ENCODE assay signal across 11 mouse cellular contexts in the genomic region with DNA sequence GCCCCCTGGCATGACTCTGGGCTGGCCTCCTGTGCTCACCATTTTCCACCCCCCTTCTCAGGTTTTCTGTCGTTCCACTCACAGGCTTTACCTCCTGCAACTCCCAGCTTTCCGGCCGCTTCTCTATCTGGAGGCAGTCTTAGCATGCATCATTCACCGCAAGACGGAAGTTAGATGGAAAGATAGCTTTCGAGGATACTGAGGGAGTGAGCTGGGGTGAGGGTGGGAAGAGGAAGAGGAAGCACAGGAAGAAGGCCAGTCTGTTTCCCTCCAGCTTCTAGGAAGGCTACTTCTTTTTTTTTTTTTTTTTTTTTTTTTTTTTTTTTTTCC. TPM values are rescaled to one million over a fixed set of nuclear protein-coding genes. Genes with fewer than 3 reads are reported as not detected.
DNase-seq lines count a peak whose midpoint lies in the region; ATAC-seq and TF ChIP-seq lines count a peak whose summit lies in the region.
"Had no signal": no experiment of that assay in that cellular context is flagged by ENCODE, and none has a peak within 500 bp of the region (broad histone marks: within the 10 kb centered on the region; RNA-seq: fewer than 3 reads in every experiment).

No protein-coding gene starts in this region.

- peak overlapping the region; percentile 73 for H3K27ac ChIP-seq in hindbrain, embryonic 10.5 days
- no peak overlapping the region for H3K27ac ChIP-seq in hindbrain, embryonic 11.5 days (ENCODE audit: low read depth, low read length)
- peak overlapping the region; percentile 78 for H3K27ac ChIP-seq in embryonic facial prominence, embryonic 12.5 days
- H3K27ac ChIP-seq in hindbrain, embryonic 16.5 days (ENCODE audit: low read depth, low read length), result peak overlapping the region; percentile 63; the same call in 1 of the 2 replicates
- H3K27ac ChIP-seq in neural tube, embryonic 12.5 days, result no peak overlapping the region
- H3K27ac ChIP-seq in liver, postnatal 0 days (ENCODE audit: low read depth), result no peak overlapping the region

- no peak overlapping the region for H3K9ac ChIP-seq in hindbrain, embryonic 11.5 days (ENCODE audit: low read depth, low read length)
- H3K9ac ChIP-seq in embryonic facial prominence, embryonic 12.5 days, result peak overlapping the region; percentile 42; the same call in 1 of the 2 replicates
- H3K9ac ChIP-seq in hindbrain, embryonic 16.5 days (ENCODE audit: low read depth, low read length), result 0 out of 2 replicates have a peak overlapping the region, but pooled peaks have one; percentile 8
- peak overlapping the region; percentile 42; the same call in 1 of the 2 replicates for H3K9ac ChIP-seq in neural tube, embryonic 12.5 days
- no peak overlapping the region for H3K9ac ChIP-seq in liver, postnatal 0 days (replicated peaks)

- H3K4me1 ChIP-seq in hindbrain, embryonic 10.5 days (replicated peaks), result peaks cover 31% of the 10 kb centered on the region
- peaks cover 5% of the 10 kb centered on the region; the same call in 1 of the 2 replicates for H3K4me1 ChIP-seq in hindbrain, embryonic 11.5 days (replicated peaks; ENCODE audit: control insufficient read depth, insufficient read depth, low read length)
- H3K4me1 ChIP-seq in embryonic facial prominence, embryonic 12.5 days, result peaks cover 19% of the 10 kb centered on the region
- H3K4me1 ChIP-seq in hindbrain, embryonic 16.5 days (ENCODE audit: control insufficient read depth, insufficient read depth, low read depth, low read length), result peaks cover 5% of the 10 kb centered on the region
- peaks cover 17% of the 10 kb centered on the region for H3K4me1 ChIP-seq in neural tube, embryonic 12.5 days
- no peaks in the 10 kb centered on the region for H3K4me1 ChIP-seq in liver, postnatal 0 days (ENCODE audit: insufficient read depth)

- DNase-seq in hindbrain, embryonic 10.5 days (ENCODE audit: low spot score), result no peak
- no peak for DNase-seq in hindbrain, embryonic 11.5 days (ENCODE audit: low spot score)
- DNase-seq in liver, postnatal 0 days, result no peak
- DNase-seq: right cerebral cortex, postnatal 25 days; thymus, postnatal 36 days had no signal

- no peak for TF ChIP-seq CTCF in liver, postnatal 0 days (IDR thresholded peaks at IDR 0.05; ENCODE audit: low read depth)

- 57% methylated on average over 6 of the region's 6 CpGs for WGBS in hindbrain, embryonic 10.5 days
- WGBS in hindbrain, embryonic 11.5 days, result 72% methylated on average over 6 of the region's 6 CpGs
- 30% methylated on average over 6 of the region's 6 CpGs for WGBS in embryonic facial prominence, embryonic 12.5 days
- 51% methylated on average over 6 of the region's 6 CpGs for WGBS in hindbrain, embryonic 16.5 days
- 63% methylated on average over 6 of the region's 6 CpGs for WGBS in neural tube, embryonic 12.5 days
- 39% methylated on average over 6 of the region's 6 CpGs for WGBS in liver, postnatal 0 days (ENCODE audit: insufficient replicate concordance)

- H3K36me3 ChIP-seq in hindbrain, embryonic 10.5 days, result no peaks in the 10 kb centered on the region
- H3K36me3 ChIP-seq in hindbrain, embryonic 11.5 days (ENCODE audit: control insufficient read depth, insufficient read depth, low read length), result no peaks in the 10 kb centered on the region
- no peaks in the 10 kb centered on the region for H3K36me3 ChIP-seq in embryonic facial prominence, embryonic 12.5 days
- H3K36me3 ChIP-seq in hindbrain, embryonic 16.5 days (ENCODE audit: control insufficient read depth, insufficient read depth, low read length), result no peaks in the 10 kb centered on the region
- no peaks in the 10 kb centered on the region for H3K36me3 ChIP-seq in neural tube, embryonic 12.5 days
- H3K36me3 ChIP-seq in liver, postnatal 0 days (replicated peaks; ENCODE audit: insufficient read depth, low read length), result no peaks in the 10 kb centered on the region

- no peak for ATAC-seq in hindbrain, embryonic 11.5 days (ENCODE audit: low FRiP score)
- no peak for ATAC-seq in embryonic facial prominence, embryonic 12.5 days (ENCODE audit: insufficient number of reproducible peaks, insufficient read depth, low FRiP score, low TSS enrichment)
- ATAC-seq in hindbrain, embryonic 16.5 days, result no peak
- no peak for ATAC-seq in neural tube, embryonic 12.5 days (ENCODE audit: low FRiP score, low read depth)
- ATAC-seq in inflammation-experienced regulatory T-cells, adult 6 months, result no peak
- no peak for ATAC-seq in liver, postnatal 0 days

- TF ChIP-seq EP300 in liver, postnatal 0 days (IDR thresholded peaks at IDR 0.05; ENCODE audit: low read depth), result no peak

- H3K4me3 ChIP-seq in hindbrain, embryonic 10.5 days, result 0 out of 2 replicates have a peak overlapping the region, but pooled peaks have one; percentile 4
- H3K4me3 ChIP-seq in hindbrain, embryonic 11.5 days (ENCODE audit: low read depth, low read length), result no peak overlapping the region
- no peak overlapping the region for H3K4me3 ChIP-seq in embryonic facial prominence, embryonic 12.5 days
- H3K4me3 ChIP-seq in hindbrain, embryonic 16.5 days (ENCODE audit: low read length), result no peak overlapping the region
- no peak overlapping the region for H3K4me3 ChIP-seq in neural tube, embryonic 12.5 days
- H3K4me3 ChIP-seq in liver, postnatal 0 days (ENCODE audit: low read depth, low read length), result no peak overlapping the region
- H3K4me3 ChIP-seq: megakaryocyte, embryonic 14.5 days had no signal

- no peak overlapping the region for H3K4me2 ChIP-seq in hindbrain, embryonic 11.5 days (replicated peaks; ENCODE audit: low read depth, low read length)
- H3K4me2 ChIP-seq in embryonic facial prominence, embryonic 12.5 days (replicated peaks), result peak overlapping the region; percentile 16; the same call in 1 of the 2 replicates
- peak overlapping the region; percentile 2; the same call in 1 of the 2 replicates for H3K4me2 ChIP-seq in hindbrain, embryonic 16.5 days (ENCODE audit: low read length)
- H3K4me2 ChIP-seq in neural tube, embryonic 12.5 days (replicated peaks), result peak overlapping the region; percentile 38
- no peak overlapping the region for H3K4me2 ChIP-seq in liver, postnatal 0 days (ENCODE audit: low read depth, low read length)

- no peaks in the 10 kb centered on the region for H3K9me3 ChIP-seq in hindbrain, embryonic 10.5 days
- H3K9me3 ChIP-seq in hindbrain, embryonic 11.5 days (ENCODE audit: control insufficient read depth, low read length), result no peaks in the 10 kb centered on the region
- no peaks in the 10 kb centered on the region for H3K9me3 ChIP-seq in embryonic facial prominence, embryonic 12.5 days
- H3K9me3 ChIP-seq in hindbrain, embryonic 16.5 days (ENCODE audit: control insufficient read depth, low read length), result no peaks in the 10 kb centered on the region
- no peaks in the 10 kb centered on the region for H3K9me3 ChIP-seq in neural tube, embryonic 12.5 days
- H3K9me3 ChIP-seq in liver, postnatal 0 days (ENCODE audit: low read length), result no peaks in the 10 kb centered on the region
- H3K9me3 ChIP-seq: megakaryocyte, embryonic 14.5 days had no signal

- no peaks in the 10 kb centered on the region for H3K27me3 ChIP-seq in hindbrain, embryonic 10.5 days (ENCODE audit: insufficient read depth, poor library complexity, severe bottlenecking)
- no peaks in the 10 kb centered on the region for H3K27me3 ChIP-seq in hindbrain, embryonic 11.5 days (ENCODE audit: control insufficient read depth, insufficient read depth, low read length)
- H3K27me3 ChIP-seq in embryonic facial prominence, embryonic 12.5 days, result no peaks in the 10 kb centered on the region
- H3K27me3 ChIP-seq in hindbrain, embryonic 16.5 days (replicated peaks; ENCODE audit: control insufficient read depth, insufficient read depth, low read length), result no peaks in the 10 kb centered on the region; the same call in 1 of the 2 replicates
- H3K27me3 ChIP-seq in neural tube, embryonic 12.5 days (replicated peaks), result no peaks in the 10 kb centered on the region
- H3K27me3 ChIP-seq in liver, postnatal 0 days (ENCODE audit: insufficient read depth, low read length), result no peaks in the 10 kb centered on the region

RNA-seq across cellular contexts. Expression of a gene that starts 0.7 kb away (rescaled TPM):
- 0.78 and 2.9 TPM in 2 replicates for polyA plus RNA-seq in hindbrain, embryonic 10.5 days (2016; fragmentation: Nextera tagmentation; extraction: Ambion mirVana)
- polyA plus RNA-seq in hindbrain, embryonic 11.5 days (2014; fragmentation: Nextera tagmentation; extraction: Ambion mirVana), result 1.8 and 4.1 TPM in 2 replicates
- polyA plus RNA-seq in embryonic facial prominence, embryonic 12.5 days (2016; fragmentation: Nextera tagmentation; extraction: Ambion mirVana), result 6.2 and 9.5 TPM in 2 replicates
- 17.0 and 28.5 TPM in 2 replicates for polyA plus RNA-seq in hindbrain, embryonic 16.5 days (2015; fragmentation: Nextera tagmentation; extraction: Ambion mirVana)
- 6.7 and 7.2 TPM in 2 replicates for polyA plus RNA-seq in neural tube, embryonic 12.5 days (2016; fragmentation: Nextera tagmentation; extraction: Ambion mirVana)
- not detected for polyA plus RNA-seq in inflammation-experienced regulatory T-cells, adult 6 months (2017; shearing (Covaris generic))
- polyA plus RNA-seq in liver, postnatal 0 days (2015; fragmentation: Nextera tagmentation; extraction: Ambion mirVana), result 0.17 TPM in 1 of 2 replicates, not detected in the other

RNA-seq across cellular contexts. Expression of a gene that starts 4.3 kb away (rescaled TPM):
- polyA plus RNA-seq in hindbrain, embryonic 10.5 days (2016; fragmentation: Nextera tagmentation; extraction: Ambion mirVana), result 0.24 TPM in 1 of 2 replicates, not detected in the other
- 0.47 TPM in 1 of 2 replicates, not detected in the other for polyA plus RNA-seq in hindbrain, embryonic 11.5 days (2014; fragmentation: Nextera tagmentation; extraction: Ambion mirVana)
- 0.15 TPM in 1 of 2 replicates, not detected in the other for polyA plus RNA-seq in embryonic facial prominence, embryonic 12.5 days (2016; fragmentation: Nextera tagmentation; extraction: Ambion mirVana)
- polyA plus RNA-seq in hindbrain, embryonic 16.5 days (2015; fragmentation: Nextera tagmentation; extraction: Ambion mirVana), result 1.3 TPM in 2 replicates
- polyA plus RNA-seq in neural tube, embryonic 12.5 days (2016; fragmentation: Nextera tagmentation; extraction: Ambion mirVana), result 0.19 and 0.48 TPM in 2 replicates
- not detected for polyA plus RNA-seq in inflammation-experienced regulatory T-cells, adult 6 months (2017; shearing (Covaris generic))
- polyA plus RNA-seq in liver, postnatal 0 days (2015; fragmentation: Nextera tagmentation; extraction: Ambion mirVana), result not detected in 2 replicates
- polyA plus RNA-seq: limb, embryonic 11.5 days had no signal

RNA-seq across cellular contexts. Expression of a gene that starts 10.9 kb away (rescaled TPM):
- 36.5 and 40.0 TPM in 2 replicates for polyA plus RNA-seq in hindbrain, embryonic 10.5 days (2016; fragmentation: Nextera tagmentation; extraction: Ambion mirVana)
- polyA plus RNA-seq in hindbrain, embryonic 11.5 days (2014; fragmentation: Nextera tagmentation; extraction: Ambion mirVana), result 20.7 and 22.2 TPM in 2 replicates
- polyA plus RNA-seq in embryonic facial prominence, embryonic 12.5 days (2016; fragmentation: Nextera tagmentation; extraction: Ambion mirVana), result 49.0 and 49.3 TPM in 2 replicates
- 14.2 and 15.5 TPM in 2 replicates for polyA plus RNA-seq in hindbrain, embryonic 16.5 days (2015; fragmentation: Nextera tagmentation; extraction: Ambion mirVana)
- polyA plus RNA-seq in neural tube, embryonic 12.5 days (2016; fragmentation: Nextera tagmentation; extraction: Ambion mirVana), result 29.1 and 31.2 TPM in 2 replicates
- not detected for polyA plus RNA-seq in inflammation-experienced regulatory T-cells, adult 6 months (2017; shearing (Covaris generic))
- polyA plus RNA-seq in liver, postnatal 0 days (2015; fragmentation: Nextera tagmentation; extraction: Ambion mirVana), result 0.21 and 0.26 TPM in 2 replicates

RNA-seq across cellular contexts. Expression of a gene that starts 23.9 kb away (rescaled TPM):
- 45.2 and 62.5 TPM in 2 replicates for polyA plus RNA-seq in hindbrain, embryonic 10.5 days (2016; fragmentation: Nextera tagmentation; extraction: Ambion mirVana)
- 40.2 and 41.0 TPM in 2 replicates for polyA plus RNA-seq in hindbrain, embryonic 11.5 days (2014; fragmentation: Nextera tagmentation; extraction: Ambion mirVana)
- polyA plus RNA-seq in embryonic facial prominence, embryonic 12.5 days (2016; fragmentation: Nextera tagmentation; extraction: Ambion mirVana), result 114 and 122 TPM in 2 replicates
- polyA plus RNA-seq in hindbrain, embryonic 16.5 days (2015; fragmentation: Nextera tagmentation; extraction: Ambion mirVana), result 254 and 275 TPM in 2 replicates
- 126 and 131 TPM in 2 replicates for polyA plus RNA-seq in neural tube, embryonic 12.5 days (2016; fragmentation: Nextera tagmentation; extraction: Ambion mirVana)
- 1 to 10 TPM in 2 of 3 experiments, under 1 TPM in 1; 0.25 to 1.6 (median 1.4) TPM for polyA plus RNA-seq in inflammation-experienced regulatory T-cells, adult 6 months (2017; shearing (Covaris generic))
- polyA plus RNA-seq in liver, postnatal 0 days (2015; fragmentation: Nextera tagmentation; extraction: Ambion mirVana), result 1.1 TPM in 2 replicates

RNA-seq across cellular contexts. Expression of a gene that starts 29.9 kb away (rescaled TPM):
- 0.63 and 1.9 TPM in 2 replicates for polyA plus RNA-seq in hindbrain, embryonic 10.5 days (2016; fragmentation: Nextera tagmentation; extraction: Ambion mirVana)
- 0.34 and 0.84 TPM in 2 replicates for polyA plus RNA-seq in hindbrain, embryonic 11.5 days (2014; fragmentation: Nextera tagmentation; extraction: Ambion mirVana)
- polyA plus RNA-seq in embryonic facial prominence, embryonic 12.5 days (2016; fragmentation: Nextera tagmentation; extraction: Ambion mirVana), result 2.2 and 3.2 TPM in 2 replicates
- polyA plus RNA-seq in hindbrain, embryonic 16.5 days (2015; fragmentation: Nextera tagmentation; extraction: Ambion mirVana), result 1.6 and 1.8 TPM in 2 replicates
- 2.9 and 3.8 TPM in 2 replicates for polyA plus RNA-seq in neural tube, embryonic 12.5 days (2016; fragmentation: Nextera tagmentation; extraction: Ambion mirVana)
- polyA plus RNA-seq in inflammation-experienced regulatory T-cells, adult 6 months (2017; shearing (Covaris generic)), result not detected
- polyA plus RNA-seq in liver, postnatal 0 days (2015; fragmentation: Nextera tagmentation; extraction: Ambion mirVana), result 0.36 TPM in 2 replicates

Comparison
In these comparisons a context has a peak if more than half of its experiments do, and no peak if none do; other contexts are left out.
1. H3K27ac ChIP-seq: peak in hindbrain, embryonic 10.5 days (single experiment), embryonic facial prominence, embryonic 12.5 days (single experiment) and hindbrain, embryonic 16.5 days (single experiment); none in hindbrain, embryonic 11.5 days (single experiment), neural tube, embryonic 12.5 days (single experiment) and liver, postnatal 0 days (single experiment).
2. H3K4me2 ChIP-seq: peak in embryonic facial prominence, embryonic 12.5 days (single experiment), hindbrain, embryonic 16.5 days (single experiment) and neural tube, embryonic 12.5 days (single experiment); none in hindbrain, embryonic 11.5 days (single experiment) and liver, postnatal 0 days (single experiment).
3. H3K9ac ChIP-seq: peak in embryonic facial prominence, embryonic 12.5 days (single experiment), hindbrain, embryonic 16.5 days (single experiment) and neural tube, embryonic 12.5 days (single experiment); none in hindbrain, embryonic 11.5 days (single experiment) and liver, postnatal 0 days (single experiment).
4. RNA of a gene that starts 10.9 kb away (polyA plus RNA-seq): 49.0 to 49.3 TPM in embryonic facial prominence, embryonic 12.5 days, 36.5 to 40.0 TPM in hindbrain, embryonic 10.5 days, 29.1 to 31.2 TPM in neural tube, embryonic 12.5 days, 20.7 to 22.2 TPM in hindbrain, embryonic 11.5 days and 14.2 to 15.5 TPM in hindbrain, embryonic 16.5 days; 0.21 to 0.26 TPM in liver, postnatal 0 days and not detected in inflammation-experienced regulatory T-cells, adult 6 months; every median in the first group is over 10 times any median in the second.